Mouse (Mus musculus) kidney, embryonic 14.5 days (tissue): ENCODE measurements around the gene Vmn2r44. TPM values are rescaled to one million over a fixed set of nuclear protein-coding genes. Genes with fewer than 3 reads are reported as not detected.
"Not testable (repeated sequence)": the region's sequence is repeated elsewhere in the genome, so short reads cannot be mapped to it uniquely, and the experiment has no call there.

Experiments used
- ATAC-seq: fragments of 200-750 bp; cut with Nextera tagmentation; 2 replicates; pipeline ENCODE4 v1.8.0; 2017; ENCODE audit warnings: moderate number of reproducible peaks, mild to moderate bottlenecking, moderate TSS enrichment, moderate library complexity; ENCODE audit not compliant: low FRiP score, low TSS enrichment
- H3K27ac ChIP-seq: fragments of 300-500 bp; sonication (generic); 2 replicates; pipeline ENCODE4 v1.5.1; 2014; ENCODE audit warnings: low read depth, mild to moderate bottlenecking, low read length, moderate library complexity, mixed read lengths
- H3K27me3 ChIP-seq: fragments of 300-500 bp; sonication (generic); 2 replicates; pipeline ENCODE4 v1.6.1; 2014; ENCODE audit warnings: mild to moderate bottlenecking, low read length; ENCODE audit not compliant: control insufficient read depth, insufficient read depth
- H3K36me3 ChIP-seq: fragments of 300-500 bp; sonication (generic); 2 replicates; pipeline ENCODE4 v1.6.1; 2014; ENCODE audit warnings: low read length, mixed read lengths; ENCODE audit not compliant: control insufficient read depth, insufficient read depth
- H3K4me1 ChIP-seq: fragments of 300-500 bp; sonication (generic); 2 replicates; pipeline ENCODE4 v1.6.1; 2014; ENCODE audit warnings: low read length, mixed read lengths; ENCODE audit not compliant: control insufficient read depth, insufficient read depth
- H3K4me2 ChIP-seq: fragments of 300-500 bp; sonication (generic); replicated peaks from 2 replicates; pipeline ENCODE4 v1.6.1; 2014; ENCODE audit warnings: low read depth, mild to moderate bottlenecking, low read length
- H3K4me3 ChIP-seq: fragments of 300-500 bp; sonication (generic); 2 replicates; pipeline ENCODE4 v1.5.1; 2014; ENCODE audit warnings: mild to moderate bottlenecking, low read length
- H3K9ac ChIP-seq: fragments of 300-500 bp; sonication (generic); 2 replicates; pipeline ENCODE4 v1.6.1; 2014; ENCODE audit warnings: low read depth, mild to moderate bottlenecking, low read length, moderate library complexity
- H3K9me3 ChIP-seq: fragments of 300-500 bp; sonication (generic); 2 replicates; pipeline ENCODE4 v1.6.1; 2016; ENCODE audit warnings: low read length; ENCODE audit not compliant: control insufficient read depth
- WGBS: fragments of 180-500 bp; shearing (Covaris S2); extraction: QIAGEN DNeasy Blood & Tissue Kit; methylation state at CpG from one replicate; pipeline ENCODE4 v1.1.7; 2014; 5-methylcytosine and 5-hydroxymethylcytosine counted together
- polyA plus RNA-seq: library from polyadenylated mRNA; unstranded; fragments of >200 nt; fragmentation: Nextera tagmentation; extraction: Ambion mirVana; gene quantifications from 2 replicates; pipeline ENCODE4 v1.2.1, GENCODE M21; 2014

Vmn2r44 gene
- not detected in 2 replicates for polyA plus RNA-seq

GRCm38 (mm10) chr7:8383233-8383632 is at the start of gene Vmn2r44:
Gene Vmn2r44 (minus strand): TSS chr7:8383333.
- not testable (repeated sequence) for H3K27ac ChIP-seq, H3K27me3 ChIP-seq, H3K9me3 ChIP-seq, H3K4me1 ChIP-seq, H3K4me2 ChIP-seq, H3K9ac ChIP-seq, H3K36me3 ChIP-seq, H3K4me3 ChIP-seq, ATAC-seq

DNA sequence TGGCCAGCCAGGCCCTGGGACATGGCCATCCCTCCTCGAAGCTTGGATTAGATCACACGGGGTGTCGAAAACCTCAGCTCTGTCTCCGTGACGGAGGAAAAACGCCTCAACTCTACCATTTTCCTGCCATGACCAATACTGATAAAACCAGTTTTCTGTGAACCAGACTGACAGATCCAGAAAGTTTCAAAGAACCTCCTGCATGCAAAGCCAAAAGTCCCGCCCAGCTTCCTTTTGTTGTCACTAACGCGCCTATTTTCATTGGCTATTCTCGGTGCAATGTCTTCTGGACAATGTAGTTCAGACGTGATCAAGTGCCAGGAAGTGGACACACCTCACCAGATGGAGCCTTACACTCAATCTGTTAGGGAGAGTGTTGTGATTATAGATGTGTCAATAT is 25.3 kb downstream of the Vmn2r44 start:
- ATAC-seq, H3K36me3 ChIP-seq, H3K27ac ChIP-seq, H3K4me1 ChIP-seq, H3K4me2 ChIP-seq, H3K9me3 ChIP-seq, H3K9ac ChIP-seq, H3K27me3 ChIP-seq, H3K4me3 ChIP-seq: not testable (repeated sequence)
- 89% methylated on average over 11 of the region's 11 CpGs for WGBS

Other genes starting within 250 kb of the Vmn2r44 start
- gene Vmn2r41, start 221.7 kb downstream of the Vmn2r44 start, polyA plus RNA-seq: not detected in 2 replicates
- gene Vmn2r42, start 183.0 kb downstream of the Vmn2r44 start, polyA plus RNA-seq: not detected in 2 replicates
- gene Vmn2r43, start 122.7 kb downstream of the Vmn2r44 start, polyA plus RNA-seq: not detected in 2 replicates
- not detected in 2 replicates for gene Vmn2r45, start 105.7 kb upstream of the Vmn2r44 start, polyA plus RNA-seq